Mouse (Mus musculus) embryonic facial prominence, embryonic 13.5 days (tissue): ENCODE data around the gene Grasp. TPM values are rescaled to one million over a fixed set of nuclear protein-coding genes. Genes with fewer than 3 reads are reported as not detected.

ENCODE experiments used
- ATAC-seq: fragments of 200-750 bp; cut with Nextera tagmentation; 2 replicates; pipeline ENCODE4 v1.8.0; 2017; ENCODE audit warnings: low read depth; ENCODE audit not compliant: insufficient number of reproducible peaks, insufficient read depth, low FRiP score, low TSS enrichment
- H3K27ac ChIP-seq: fragments of 300-500 bp; sonication (generic); 2 replicates; pipeline ENCODE4 v1.5.1; 2015; ENCODE audit warnings: moderate library complexity, mild to moderate bottlenecking, inconsistent platforms
- H3K27me3 ChIP-seq: fragments of 300-500 bp; sonication (generic); 2 replicates; pipeline ENCODE4 v1.6.1; 2015; ENCODE audit warnings: mild to moderate bottlenecking, inconsistent platforms
- H3K36me3 ChIP-seq: fragments of 300-500 bp; sonication (generic); 2 replicates; pipeline ENCODE4 v1.6.1; 2015; ENCODE audit warnings: mild to moderate bottlenecking, inconsistent platforms
- H3K4me1 ChIP-seq: fragments of 300-500 bp; sonication (generic); 2 replicates; pipeline ENCODE4 v1.6.1; 2015; ENCODE audit warnings: inconsistent platforms
- H3K4me2 ChIP-seq: fragments of 300-500 bp; sonication (generic); 2 replicates; pipeline ENCODE4 v1.6.1; 2015; ENCODE audit warnings: moderate library complexity, mild to moderate bottlenecking, inconsistent platforms
- H3K4me3 ChIP-seq: fragments of 300-500 bp; sonication (generic); 2 replicates; pipeline ENCODE4 v1.5.1; 2015; ENCODE audit warnings: mild to moderate bottlenecking, inconsistent platforms
- H3K9ac ChIP-seq: fragments of 300-500 bp; sonication (generic); 2 replicates; pipeline ENCODE4 v1.6.1; 2015; ENCODE audit warnings: mild to moderate bottlenecking, inconsistent platforms
- H3K9me3 ChIP-seq: fragments of 300-500 bp; sonication (generic); 2 replicates; pipeline ENCODE4 v1.6.1; 2016; ENCODE audit warnings: inconsistent platforms
- WGBS: fragments of 180-500 bp; shearing (Covaris S2); methylation state at CpG from one replicate; pipeline ENCODE4 v1.1.7; 2015; ENCODE audit warnings: mixed read lengths; 5-methylcytosine and 5-hydroxymethylcytosine counted together
- polyA plus RNA-seq: library from polyadenylated mRNA; unstranded; fragments of >200 nt; fragmentation: Nextera tagmentation; extraction: Ambion mirVana; gene quantifications from 2 replicates; pipeline ENCODE4 v1.2.1, GENCODE M21; 2015

Gene Grasp
- polyA plus RNA-seq, 1 experiment from 2014 or later, result 8.0 TPM

DNA sequence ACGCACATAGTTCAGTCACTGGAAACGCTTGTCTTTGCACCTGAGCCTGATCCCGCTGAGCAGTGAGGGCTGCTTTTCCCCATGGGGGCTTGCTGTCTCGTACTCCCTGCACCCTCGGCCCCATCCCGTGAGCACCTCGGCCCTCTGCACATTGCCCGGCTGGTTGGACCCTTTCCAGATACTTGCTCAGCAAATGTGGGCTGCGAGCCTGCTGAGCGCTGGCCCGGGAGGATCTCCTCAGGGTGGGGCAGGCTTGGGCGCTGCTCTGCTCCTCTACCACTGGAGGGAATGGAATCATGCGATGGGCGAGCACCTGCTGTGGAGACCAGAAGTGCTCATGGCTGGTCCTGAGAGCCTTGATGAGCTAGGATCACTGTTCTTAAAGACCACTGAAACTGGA is 11.6 kb upstream of the Grasp start:
- Histone ChIP-seq H3K9me3 (no peaks in the 10 kb centered on the region), H3K4me3 (no peak overlapping the region), H3K27me3 (no peaks in the 10 kb centered on the region), H3K9ac (no peak overlapping the region), H3K36me3 (peaks cover 65% of the 10 kb centered on the region), H3K4me1 (no peaks in the 10 kb centered on the region), H3K27ac (no peak overlapping the region), H3K4me2 (no peak overlapping the region)
- no peak for ATAC-seq
- 83% methylated on average over 14 of the region's 14 CpGs for WGBS

GRCm38 (mm10) chr15:101215136-101215535 is 8.9 kb upstream of the Grasp start:
- ATAC-seq, result no peak
- Histone ChIP-seq H3K4me1 (peaks cover 4% of the 10 kb centered on the region), H3K27me3 (no peaks in the 10 kb centered on the region), H3K27ac (no peak overlapping the region), H3K9me3 (no peaks in the 10 kb centered on the region), H3K4me3 (no peak overlapping the region), H3K9ac (no peak overlapping the region), H3K4me2 (no peak overlapping the region), H3K36me3 (peaks cover 39% of the 10 kb centered on the region)
- 73% methylated on average over 2 of the region's 2 CpGs for WGBS

- Histone ChIP-seq H3K9me3 (no peaks in the 10 kb centered on the region), H3K4me2 (no peak overlapping the region), H3K36me3 (peaks cover 30% of the 10 kb centered on the region), H3K4me1 (peaks cover 13% of the 10 kb centered on the region), H3K4me3 (no peak overlapping the region), H3K27ac (no peak overlapping the region), H3K9ac (no peak overlapping the region), H3K27me3 (no peaks in the 10 kb centered on the region)
- WGBS, result 74% methylated on average over 4 of the region's 4 CpGs
- ATAC-seq, result no peak
Measured at GRCm38 (mm10) chr15:101216036-101216435, 8.0 kb upstream of the Grasp start.

- peaks cover 10% of the 10 kb centered on the region; the same call in 1 of the 2 replicates for H3K27me3 ChIP-seq
- H3K9me3 ChIP-seq, result no peaks in the 10 kb centered on the region
- H3K4me2 ChIP-seq, result peak overlapping the region; percentile 85
- 0 out of 2 replicates have a peak overlapping the region, but pooled peaks have one; percentile 40 for H3K9ac ChIP-seq
- WGBS, result 4% methylated on average over 8 of the region's 8 CpGs
- no peaks in the 10 kb centered on the region for H3K36me3 ChIP-seq
- peaks cover 53% of the 10 kb centered on the region for H3K4me1 ChIP-seq
- 0 out of 2 replicates have a peak, but pooled peaks have one; percentile 17 for ATAC-seq
- H3K27ac ChIP-seq, result peak overlapping the region; percentile 85
- H3K4me3 ChIP-seq, result peak overlapping the region; percentile 26; the same call in 1 of the 2 replicates
Measured at GRCm38 (mm10) chr15:101220905-101221297, 3.1 kb upstream of the Grasp start.

DNA sequence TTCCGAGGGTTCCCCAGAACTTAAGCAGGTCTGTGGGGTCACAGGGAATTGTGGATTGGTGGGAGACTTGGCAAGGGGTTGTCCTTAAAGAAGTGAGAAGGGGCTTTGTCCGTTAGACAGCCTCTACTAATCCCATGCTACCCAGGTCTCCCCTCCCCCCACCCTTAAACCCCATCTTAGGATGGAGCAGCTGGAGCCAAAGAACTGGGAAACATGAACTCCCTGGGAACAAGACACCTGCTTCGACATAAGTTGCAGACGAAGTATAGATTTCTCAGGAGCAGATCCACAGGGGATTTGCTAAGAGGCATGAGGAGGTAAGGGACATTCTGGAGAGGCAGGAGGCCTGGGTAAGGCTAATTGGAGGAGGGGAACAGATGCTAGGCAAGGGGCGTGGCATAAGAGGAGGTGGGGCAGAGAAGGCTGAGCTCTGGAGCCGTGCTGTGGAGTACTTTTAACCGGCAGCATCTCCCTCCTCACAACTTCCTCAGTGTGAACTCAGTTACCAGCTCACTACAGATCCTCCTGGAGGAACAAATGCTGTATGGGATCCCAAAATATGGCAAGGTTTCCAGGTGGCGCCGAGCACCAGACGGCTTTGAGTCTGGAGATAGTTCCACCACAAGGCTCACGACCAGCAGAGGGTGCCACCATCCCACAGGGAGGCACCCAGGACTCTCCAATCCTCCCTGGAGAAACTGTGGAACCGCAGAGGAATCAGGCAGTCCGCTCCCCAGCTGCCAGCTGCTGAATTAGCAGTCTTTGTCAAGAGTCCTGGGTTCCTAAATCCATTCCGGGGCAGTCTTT is 2.5 kb upstream of the Grasp start:
- H3K27ac ChIP-seq, result peak overlapping the region; percentile 85
- WGBS, result 3% methylated on average over 14 of the region's 14 CpGs
- 0 out of 2 replicates have a peak, but pooled peaks have one; percentile 17 for ATAC-seq
- H3K27me3 ChIP-seq, result peaks cover 10% of the 10 kb centered on the region; the same call in 1 of the 2 replicates
- peak overlapping the region; percentile 60; the same call in 1 of the 2 replicates for H3K9ac ChIP-seq
- no peaks in the 10 kb centered on the region for H3K9me3 ChIP-seq
- no peaks in the 10 kb centered on the region for H3K36me3 ChIP-seq
- H3K4me3 ChIP-seq, result peak overlapping the region; percentile 26
- peaks cover 56% of the 10 kb centered on the region for H3K4me1 ChIP-seq
- peak overlapping the region; percentile 85 for H3K4me2 ChIP-seq

DNA sequence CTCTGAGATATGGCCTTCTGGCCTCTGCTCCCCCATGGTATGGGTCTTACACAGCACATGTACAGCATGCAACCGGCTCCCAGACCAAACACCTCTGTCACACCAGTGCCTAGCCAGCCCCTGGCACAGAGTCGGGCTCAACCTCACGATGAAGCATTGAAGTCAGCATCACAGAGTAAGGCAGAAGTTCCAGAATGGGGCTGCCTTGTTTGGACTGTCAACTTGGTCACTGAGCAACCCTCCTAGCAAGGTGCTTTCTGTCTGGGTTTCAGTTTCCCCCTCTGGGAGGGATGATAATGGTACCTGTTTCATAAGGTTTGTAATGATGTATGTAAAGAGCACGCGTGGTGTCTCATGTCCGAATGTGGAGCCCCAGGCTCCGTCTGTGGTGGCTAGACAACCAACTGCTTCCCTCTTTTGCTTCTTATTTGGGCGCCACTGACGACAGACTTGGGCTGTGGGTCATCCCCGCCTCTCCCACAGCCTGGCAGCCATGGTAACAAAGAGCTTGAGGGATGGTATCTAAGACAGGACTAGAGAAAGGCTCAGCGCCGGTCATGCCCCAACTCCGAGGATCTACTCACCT is 998 bp upstream of the Grasp start:
- Histone ChIP-seq H3K27ac (peak overlapping the region; percentile 16; the same call in 1 of the 2 replicates), H3K9me3 (no peaks in the 10 kb centered on the region), H3K4me2 (peak overlapping the region; percentile 85), H3K9ac (no peak overlapping the region), H3K27me3 (peaks cover 10% of the 10 kb centered on the region; the same call in 1 of the 2 replicates), H3K36me3 (peaks cover 4% of the 10 kb centered on the region; the same call in 1 of the 2 replicates), H3K4me1 (peaks cover 69% of the 10 kb centered on the region), H3K4me3 (peak overlapping the region; percentile 89; the same call in 1 of the 2 replicates)
- no peak for ATAC-seq
- 48% methylated on average over 13 of the region's 13 CpGs for WGBS

- Histone ChIP-seq H3K4me1 (peaks cover 75% of the 10 kb centered on the region), H3K27me3 (peaks cover 10% of the 10 kb centered on the region; the same call in 1 of the 2 replicates), H3K4me2 (peak overlapping the region; percentile 85), H3K9me3 (no peaks in the 10 kb centered on the region), H3K36me3 (peaks cover 4% of the 10 kb centered on the region; the same call in 1 of the 2 replicates), H3K4me3 (peak overlapping the region; percentile 89), H3K9ac (peak overlapping the region; percentile 88), H3K27ac (peak overlapping the region; percentile 85; the same call in 1 of the 2 replicates)
- 11% methylated on average over 5 of the region's 5 CpGs for WGBS
- no peak for ATAC-seq
Measured at GRCm38 (mm10) chr15:101223596-101223995, 392 bp upstream of the Grasp start.

DNA sequence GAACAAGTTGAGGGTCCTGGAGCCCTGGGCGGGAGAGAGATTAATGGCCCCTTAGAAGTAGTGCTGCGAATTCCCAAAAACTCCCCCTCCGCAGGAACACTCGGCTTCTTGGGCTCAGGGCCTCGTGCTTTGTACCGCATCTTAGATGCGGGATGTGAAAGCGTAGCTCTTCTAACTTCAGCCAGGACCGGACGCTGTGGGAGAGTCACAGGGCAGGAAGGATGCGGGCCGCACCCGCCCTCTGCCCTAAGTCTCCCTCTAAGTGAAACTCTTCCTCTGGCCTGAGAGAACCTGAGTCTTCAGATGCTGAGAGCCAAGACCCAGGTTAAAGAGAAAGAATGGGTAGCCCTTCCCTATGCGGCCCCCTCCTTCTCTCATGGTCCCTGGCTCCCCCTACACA is 989 bp downstream of the Grasp start:
- Histone ChIP-seq H3K4me1 (peaks cover 75% of the 10 kb centered on the region), H3K27me3 (peaks cover 10% of the 10 kb centered on the region; the same call in 1 of the 2 replicates), H3K27ac (peak overlapping the region; percentile 85), H3K4me3 (peak overlapping the region; percentile 89), H3K4me2 (peak overlapping the region; percentile 85), H3K9ac (peak overlapping the region; percentile 88), H3K36me3 (peaks cover 17% of the 10 kb centered on the region), H3K9me3 (no peaks in the 10 kb centered on the region)
- 2% methylated on average over 14 of the region's 14 CpGs for WGBS
- no peak for ATAC-seq

DNA sequence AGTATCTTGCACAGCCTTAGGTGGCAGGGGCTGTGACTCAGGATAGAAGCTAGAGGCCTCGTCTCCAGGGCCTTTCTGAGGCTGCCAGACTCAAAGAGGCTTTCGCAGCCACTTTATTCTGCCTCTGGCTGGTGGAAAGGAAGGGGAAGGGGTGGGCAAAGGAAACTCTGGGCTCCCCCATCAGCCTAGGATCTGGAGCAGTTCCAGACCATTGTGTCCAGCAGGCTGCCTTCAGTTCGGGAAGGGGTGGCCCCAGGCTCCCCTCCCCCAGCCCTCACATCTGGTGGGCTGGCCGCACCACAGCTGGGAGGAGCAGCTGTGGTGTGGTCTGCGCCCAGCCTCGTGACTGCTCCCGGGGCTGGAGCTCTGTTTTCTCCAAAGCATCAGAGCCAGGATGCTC is 4.0 kb downstream of the Grasp start:
- WGBS, result 8% methylated on average over 7 of the region's 7 CpGs
- no peak for ATAC-seq
- peaks cover 61% of the 10 kb centered on the region for H3K4me1 ChIP-seq
- H3K27me3 ChIP-seq, result peaks cover 4% of the 10 kb centered on the region; the same call in 1 of the 2 replicates
- H3K27ac ChIP-seq, result peak overlapping the region; percentile 92
- H3K36me3 ChIP-seq, result peaks cover 44% of the 10 kb centered on the region
- H3K4me2 ChIP-seq, result peak overlapping the region; percentile 41
- no peak overlapping the region for H3K4me3 ChIP-seq
- H3K9ac ChIP-seq, result peak overlapping the region; percentile 62; the same call in 1 of the 2 replicates
- no peaks in the 10 kb centered on the region for H3K9me3 ChIP-seq

GRCm38 (mm10) chr15:101228866-101229590 is 5.0 kb downstream of the Grasp start:
- 87% methylated on average over 21 of the region's 21 CpGs for WGBS
- H3K4me1 ChIP-seq, result peaks cover 60% of the 10 kb centered on the region
- H3K36me3 ChIP-seq, result peaks cover 44% of the 10 kb centered on the region
- no peaks in the 10 kb centered on the region for H3K27me3 ChIP-seq
- H3K9ac ChIP-seq, result no peak overlapping the region
- H3K9me3 ChIP-seq, result no peaks in the 10 kb centered on the region
- no peak overlapping the region for H3K4me3 ChIP-seq
- peak overlapping the region; percentile 92; the same call in 1 of the 2 replicates for H3K27ac ChIP-seq
- ATAC-seq, result no peak
- no peak overlapping the region for H3K4me2 ChIP-seq

DNA sequence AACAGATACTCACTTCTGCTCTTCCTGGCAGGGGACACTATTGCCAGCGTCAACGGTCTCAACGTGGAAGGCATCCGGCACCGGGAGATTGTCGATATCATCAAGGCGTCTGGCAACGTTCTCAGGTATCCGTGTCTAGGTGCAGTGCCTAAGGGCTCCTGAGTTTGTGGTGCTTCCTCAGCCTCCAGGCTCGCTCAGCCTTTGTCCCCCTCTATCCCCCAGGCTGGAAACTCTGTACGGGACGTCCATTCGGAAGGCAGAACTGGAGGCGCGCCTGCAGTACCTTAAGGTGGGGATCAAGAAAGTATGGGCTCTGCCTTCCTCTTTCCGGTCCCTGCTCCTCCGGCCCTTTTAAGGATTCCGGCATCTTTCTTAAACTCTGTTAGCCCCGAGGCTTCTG is 6.5 kb downstream of the Grasp start:
- Histone ChIP-seq H3K27me3 (no peaks in the 10 kb centered on the region), H3K27ac (no peak overlapping the region), H3K4me3 (no peak overlapping the region), H3K9ac (no peak overlapping the region), H3K36me3 (peaks cover 44% of the 10 kb centered on the region), H3K4me2 (no peak overlapping the region), H3K9me3 (no peaks in the 10 kb centered on the region), H3K4me1 (peaks cover 65% of the 10 kb centered on the region)
- 93% methylated on average over 19 of the region's 19 CpGs for WGBS
- no peak for ATAC-seq
